13 mouse cellular contexts compared by ENCODE assay signal in genomic region chr15:45266620-45267263, GRCm38 (mm10).
DNase-seq lines count a peak whose midpoint lies in the region; ATAC-seq lines count a peak whose summit lies in the region.
"Had no signal": no experiment of that assay in that cellular context is flagged by ENCODE, and none has a peak within 500 bp of the region (broad histone marks: within the 10 kb centered on the region; RNA-seq: fewer than 3 reads in every experiment).

No protein-coding gene starts in this region.

- no peak for ATAC-seq in monocyte, adult 5-6 weeks (replicated peaks; ENCODE audit: insufficient number of reproducible peaks, low FRiP score, low TSS enrichment, poor library complexity, severe bottlenecking)
- ATAC-seq: intestine, embryonic 16.5 days; liver, embryonic 12.5 days had no signal

- intact Hi-C loops in left cerebral cortex, postnatal 4 days (cut with DNase I): no loop called here

- peak; percentile 17 to 43 for DNase-seq in cerebellum, postnatal 25 days
- no peak for DNase-seq in cerebellum, adult 11 months
- peak; percentile 3 for DNase-seq in layer of hippocampus, adult 11-12 months (ENCODE audit: low spot score)
- DNase-seq in layer of hippocampus, postnatal 25 days (ENCODE audit: extremely low spot score in 1 of 2, low spot score in 1 of 2): no peak
- peak; percentile 25 to 40 for DNase-seq in right cerebral cortex, postnatal 10 days (ENCODE audit: low spot score in 2 of 2)
- no peak for DNase-seq in right cerebral cortex, postnatal 36 days (ENCODE audit: low spot score in 2 of 2)
- DNase-seq in left cerebral cortex, postnatal 4 days: peak; percentile 1
- DNase-seq: adrenal gland, adult 8-10 months; B cell, adult 2 months; heart, adult 2 months had no signal

Comparison
In these comparisons a context has a peak if more than half of its experiments do, and no peak if none do; other contexts are left out.
1. DNase-seq: peak in cerebellum, postnatal 25 days (2 of 2), layer of hippocampus, adult 11-12 months (single experiment), right cerebral cortex, postnatal 10 days (2 of 2) and left cerebral cortex, postnatal 4 days (single experiment); none in cerebellum, adult 11 months (single experiment), layer of hippocampus, postnatal 25 days (0 of 2) and right cerebral cortex, postnatal 36 days (0 of 2).